Mouse (Mus musculus): ENCODE measurements at regions not wholly inside any gene's neighbourhood (a gene's known extent, or its start where the extent isn't known, plus 50 kb on each side); places are given as distances from the start of the nearest gene placed in this dataset.

- Histone ChIP-seq H3K27me3 (replicated peaks; ENCODE audit: insufficient read depth, low read length) (no peaks in the 10 kb centered on the region), H3K27ac (ENCODE audit: low read length) (no peak overlapping the region), H3K9ac (replicated peaks; ENCODE audit: low read depth) (no peak overlapping the region), H3K36me3 (ENCODE audit: insufficient read depth, low read length) (no peaks in the 10 kb centered on the region), H3K4me3 (ENCODE audit: low read depth, low read length) (no peak overlapping the region), H3K4me2 (replicated peaks; ENCODE audit: low read depth, low read length) (no peak overlapping the region), H3K9me3 (ENCODE audit: low read length) (no peaks in the 10 kb centered on the region), H3K4me1 (ENCODE audit: insufficient read depth, low read depth, low read length) (no peaks in the 10 kb centered on the region)
- ATAC-seq (no peak), DNase-seq (ENCODE audit: low spot score) (peak; percentile 71)
- TF ChIP-seq CTCF (IDR thresholded peaks at IDR 0.05) (peak; percentile 70), EP300 (IDR thresholded peaks at IDR 0.05) (no peak)
- WGBS = 36% methylated on average over 5 of the region's 5 CpGs
Measured at GRCm38 (mm10) chr9:78769168-78769567, 153.8 kb downstream of the Cd109 start.

- Histone ChIP-seq H3K4me1 (ENCODE audit: insufficient read depth, low read depth, low read length) (no peaks in the 10 kb centered on the region), H3K4me2 (replicated peaks; ENCODE audit: low read depth, low read length) (no peak overlapping the region), H3K27me3 (replicated peaks; ENCODE audit: insufficient read depth, low read length) (no peaks in the 10 kb centered on the region), H3K27ac (ENCODE audit: low read length) (no peak overlapping the region), H3K36me3 (ENCODE audit: insufficient read depth, low read length) (no peaks in the 10 kb centered on the region), H3K9ac (replicated peaks; ENCODE audit: low read depth) (no peak overlapping the region), H3K4me3 (ENCODE audit: low read depth, low read length) (no peak overlapping the region), H3K9me3 (ENCODE audit: low read length) (no peaks in the 10 kb centered on the region)
- TF ChIP-seq EP300 (IDR thresholded peaks at IDR 0.05) = no peak
- TF ChIP-seq CTCF (IDR thresholded peaks at IDR 0.05) = no peak
- DNase-seq (ENCODE audit: low spot score) (peak; percentile 63), ATAC-seq (peak; percentile 68)
- WGBS = 34% methylated on average over 3 of the region's 3 CpGs
Measured at GRCm38 (mm10) chr9:78773936-78774335, 158.6 kb downstream of the Cd109 start.

- 13% methylated on average over 5 of the region's 5 CpGs for whole genome bisulfite sequencing
- ATAC-seq (no peak), DNase-seq (ENCODE audit: low spot score) (peak; percentile 73)
- no peak overlapping the region for H3K4me2 ChIP-seq (replicated peaks; ENCODE audit: low read depth, low read length)
- no peaks in the 10 kb centered on the region for H3K4me1 ChIP-seq (ENCODE audit: insufficient read depth, low read depth, low read length)
- H3K27ac ChIP-seq (ENCODE audit: low read length) = no peak overlapping the region
- no peak for TF ChIP-seq EP300 (IDR thresholded peaks at IDR 0.05)
- TF ChIP-seq CTCF (IDR thresholded peaks at IDR 0.05) = peak; percentile 84
- no peak overlapping the region for H3K4me3 ChIP-seq (ENCODE audit: low read depth, low read length)
- no peak overlapping the region for H3K9ac ChIP-seq (replicated peaks; ENCODE audit: low read depth)
- H3K27me3 ChIP-seq (replicated peaks; ENCODE audit: insufficient read depth, low read length) = no peaks in the 10 kb centered on the region
- H3K36me3 ChIP-seq (ENCODE audit: insufficient read depth, low read length) = no peaks in the 10 kb centered on the region
- no peaks in the 10 kb centered on the region for H3K9me3 ChIP-seq (ENCODE audit: low read length)
Measured at GRCm38 (mm10) chr9:78775462-78775861, 160.1 kb downstream of the Cd109 start.

GRCm38 (mm10) chr9:78780595-78780994, 165.2 kb downstream of the Cd109 start:
- Histone ChIP-seq H3K9me3 (ENCODE audit: low read length) (no peaks in the 10 kb centered on the region), H3K4me2 (replicated peaks; ENCODE audit: low read depth, low read length) (no peak overlapping the region), H3K9ac (replicated peaks; ENCODE audit: low read depth) (no peak overlapping the region), H3K27ac (ENCODE audit: low read length) (no peak overlapping the region), H3K4me3 (ENCODE audit: low read depth, low read length) (no peak overlapping the region), H3K27me3 (replicated peaks; ENCODE audit: insufficient read depth, low read length) (no peaks in the 10 kb centered on the region), H3K4me1 (ENCODE audit: insufficient read depth, low read depth, low read length) (no peaks in the 10 kb centered on the region), H3K36me3 (ENCODE audit: insufficient read depth, low read length) (no peaks in the 10 kb centered on the region)
- ATAC-seq (no peak), DNase-seq (ENCODE audit: low spot score) (no peak)
- TF ChIP-seq CTCF (IDR thresholded peaks at IDR 0.05) (no peak), EP300 (IDR thresholded peaks at IDR 0.05) (no peak)
- WGBS = 56% methylated on average over 4 of the region's 4 CpGs

- Histone ChIP-seq H3K4me3 (ENCODE audit: low read depth, low read length) (no peak overlapping the region), H3K36me3 (ENCODE audit: insufficient read depth, low read length) (no peaks in the 10 kb centered on the region), H3K9ac (replicated peaks; ENCODE audit: low read depth) (no peak overlapping the region), H3K4me2 (replicated peaks; ENCODE audit: low read depth, low read length) (no peak overlapping the region), H3K9me3 (ENCODE audit: low read length) (no peaks in the 10 kb centered on the region), H3K4me1 (ENCODE audit: insufficient read depth, low read depth, low read length) (no peaks in the 10 kb centered on the region), H3K27ac (ENCODE audit: low read length) (no peak overlapping the region), H3K27me3 (replicated peaks; ENCODE audit: insufficient read depth, low read length) (no peaks in the 10 kb centered on the region)
- DNase-seq (ENCODE audit: low spot score) (no peak), ATAC-seq (no peak)
- TF ChIP-seq CTCF (IDR thresholded peaks at IDR 0.05) = no peak
- TF ChIP-seq EP300 (IDR thresholded peaks at IDR 0.05) = no peak
- whole genome bisulfite sequencing = 87% methylated on average over 4 of the region's 4 CpGs
Measured at GRCm38 (mm10) chr9:78782297-78782696, 167.0 kb downstream of the Cd109 start.

- Histone ChIP-seq H3K4me1 (ENCODE audit: insufficient read depth, low read depth, low read length) (no peaks in the 10 kb centered on the region), H3K4me2 (replicated peaks; ENCODE audit: low read depth, low read length) (no peak overlapping the region), H3K27ac (ENCODE audit: low read length) (no peak overlapping the region), H3K9me3 (ENCODE audit: low read length) (no peaks in the 10 kb centered on the region), H3K36me3 (ENCODE audit: insufficient read depth, low read length) (no peaks in the 10 kb centered on the region), H3K4me3 (ENCODE audit: low read depth, low read length) (no peak overlapping the region), H3K27me3 (replicated peaks; ENCODE audit: insufficient read depth, low read length) (no peaks in the 10 kb centered on the region), H3K9ac (replicated peaks; ENCODE audit: low read depth) (no peak overlapping the region)
- TF ChIP-seq EP300 (IDR thresholded peaks at IDR 0.05) (no peak), CTCF (IDR thresholded peaks at IDR 0.05) (no peak)
- ATAC-seq (no peak), DNase-seq (ENCODE audit: low spot score) (no peak)
- WGBS = 67% methylated on average over 8 of the region's 8 CpGs
Measured at GRCm38 (mm10) chr9:78782860-78783259, 167.5 kb downstream of the Cd109 start.

- Histone ChIP-seq H3K4me3 (ENCODE audit: low read depth, low read length) (no peak overlapping the region), H3K9ac (replicated peaks; ENCODE audit: low read depth) (no peak overlapping the region), H3K9me3 (ENCODE audit: low read length) (no peaks in the 10 kb centered on the region), H3K27ac (ENCODE audit: low read length) (no peak overlapping the region), H3K36me3 (ENCODE audit: insufficient read depth, low read length) (no peaks in the 10 kb centered on the region), H3K4me1 (ENCODE audit: insufficient read depth, low read depth, low read length) (no peaks in the 10 kb centered on the region), H3K4me2 (replicated peaks; ENCODE audit: low read depth, low read length) (no peak overlapping the region), H3K27me3 (replicated peaks; ENCODE audit: insufficient read depth, low read length) (no peaks in the 10 kb centered on the region)
- ATAC-seq = peak; percentile 38; the same call in 1 of the 2 replicates
- TF ChIP-seq CTCF (IDR thresholded peaks at IDR 0.05) (peak; percentile 84), EP300 (IDR thresholded peaks at IDR 0.05) (no peak)
- WGBS = 6% methylated on average over 1 of the region's 1 CpGs
- DNase-seq (ENCODE audit: low spot score) = peak; percentile 87
Measured at GRCm38 (mm10) chr9:78787866-78788265, 172.5 kb downstream of the Cd109 start.
